Mouse (Mus musculus) brain, embryonic 14.5 days (tissue): ENCODE measurements around the gene Sdhb.

Experiments used
- CTCF ChIP-seq: fragments of 200-500 bp; IDR thresholded peaks from 2 replicates; pipeline ENCODE4 v1.5.1; 2012; ENCODE audit warnings: inconsistent platforms, mild to moderate bottlenecking, moderate library complexity, borderline replicate concordance; ENCODE audit not compliant: insufficient read depth, insufficient read length; ENCODE audit errors: extremely low read depth
- POLR2A ChIP-seq: fragments of 200-500 bp; IDR thresholded peaks from 2 replicates; pipeline ENCODE4 v1.6.1; 2012; ENCODE audit warnings: mild to moderate bottlenecking, inconsistent platforms, borderline replicate concordance; ENCODE audit not compliant: poor library complexity, insufficient read depth, insufficient read length, severe bottlenecking; ENCODE audit errors: extremely low read depth

- TF ChIP-seq CTCF, result no peak
- no peak for TF ChIP-seq POLR2A
Observed at GRCm38 (mm10) chr4:140986024-140986710, 25.2 kb downstream of the Sdhb start.
